Mouse (Mus musculus): ENCODE measurements around the gene Hopx. TPM values are rescaled to one million over a fixed set of nuclear protein-coding genes. Genes with fewer than 3 reads are reported as not detected.

Hopx gene
- polyA plus RNA-seq, 1 experiment, result not detected

DNA sequence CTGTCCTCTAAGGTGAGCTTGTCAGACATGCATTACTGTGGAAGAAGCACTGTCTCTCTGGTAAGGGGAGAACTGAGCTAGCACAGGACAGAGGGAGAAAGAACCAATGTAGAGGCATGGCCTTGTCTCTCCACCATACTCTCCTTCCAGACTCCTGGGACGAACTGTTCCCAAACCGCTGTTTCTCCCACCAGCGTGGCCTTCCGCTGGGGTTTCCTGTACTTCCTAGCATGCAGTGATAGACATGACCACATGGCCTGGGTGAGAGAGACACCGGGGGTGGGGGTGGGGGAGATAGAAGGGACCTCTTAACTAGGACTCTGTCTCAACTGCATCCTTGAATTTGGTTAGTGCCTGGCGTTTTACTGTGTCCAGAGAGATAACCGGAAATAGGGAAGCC is 5.8 kb upstream of the Hopx start:
- TF ChIP-seq GATA1 (IDR thresholded peaks at IDR 0.05; ENCODE audit: low read length), result no peak

DNA sequence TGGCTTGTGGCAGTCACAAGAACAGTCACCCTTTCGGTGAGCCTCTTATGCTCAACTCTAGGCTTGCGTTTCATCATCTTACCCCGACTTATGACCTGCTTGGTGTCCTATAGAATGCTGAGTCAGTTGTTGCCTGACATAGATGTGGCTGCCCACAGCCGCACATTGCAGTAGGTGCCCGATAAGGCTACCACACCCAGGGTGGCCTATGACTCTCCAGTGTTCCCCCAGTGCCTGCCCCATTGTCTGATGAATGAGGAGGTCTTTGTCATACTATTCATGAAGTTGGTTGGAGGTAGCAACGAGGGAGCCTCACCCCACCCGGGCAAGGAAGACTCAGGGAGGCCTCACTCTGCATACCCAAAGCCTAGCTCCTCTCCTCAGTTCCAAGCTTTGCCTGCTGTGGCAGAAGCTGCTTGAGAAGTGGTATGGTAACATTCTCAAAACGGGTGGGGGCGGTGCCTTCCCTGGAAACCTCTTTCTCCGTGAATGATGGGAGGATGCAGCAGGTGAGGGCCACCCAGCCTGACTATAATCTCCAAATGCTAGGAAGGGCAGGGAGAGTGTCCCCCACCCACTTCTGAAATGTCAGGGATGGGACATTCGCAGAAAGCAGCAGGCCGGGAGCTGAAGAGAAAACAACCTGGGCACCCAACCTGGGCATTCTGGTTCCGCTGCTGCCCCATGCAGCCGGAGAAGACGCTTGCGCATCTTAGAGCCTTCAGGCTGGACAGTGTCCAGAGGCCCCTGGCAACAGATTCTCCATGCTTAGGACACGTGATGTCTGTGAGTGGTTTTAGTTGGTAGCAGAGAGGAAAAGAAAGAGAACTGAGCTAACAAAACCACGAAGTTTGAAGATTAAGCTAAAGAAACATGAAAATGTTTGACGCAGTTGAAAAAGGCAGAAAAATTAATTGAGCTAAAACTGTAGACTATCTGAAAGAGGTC is 4.8 kb upstream of the Hopx start:
- no peak for TF ChIP-seq GATA1 (IDR thresholded peaks at IDR 0.05; ENCODE audit: low read length)

DNA sequence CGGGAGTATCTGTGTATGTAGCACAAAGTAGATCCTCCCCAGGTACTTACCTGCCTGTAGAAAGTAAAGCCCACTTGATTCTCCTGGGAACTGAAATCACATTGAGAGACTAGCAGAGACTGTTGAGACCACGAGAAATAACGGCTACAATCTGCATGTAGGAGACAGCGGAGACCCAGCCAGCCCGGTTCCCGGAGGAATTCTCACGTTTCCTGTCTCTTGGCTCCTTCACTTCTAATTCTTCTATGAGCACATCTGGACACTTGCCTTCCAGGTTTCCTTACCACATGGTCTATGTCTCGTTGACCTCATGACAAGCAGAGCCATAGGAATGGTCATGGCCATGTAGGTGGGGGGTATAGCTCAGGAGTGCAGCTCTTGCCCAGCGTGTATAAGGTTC is 811 bp upstream of the Hopx start:
- TF ChIP-seq GATA1 (IDR thresholded peaks at IDR 0.05; ENCODE audit: low read length), result no peak

DNA sequence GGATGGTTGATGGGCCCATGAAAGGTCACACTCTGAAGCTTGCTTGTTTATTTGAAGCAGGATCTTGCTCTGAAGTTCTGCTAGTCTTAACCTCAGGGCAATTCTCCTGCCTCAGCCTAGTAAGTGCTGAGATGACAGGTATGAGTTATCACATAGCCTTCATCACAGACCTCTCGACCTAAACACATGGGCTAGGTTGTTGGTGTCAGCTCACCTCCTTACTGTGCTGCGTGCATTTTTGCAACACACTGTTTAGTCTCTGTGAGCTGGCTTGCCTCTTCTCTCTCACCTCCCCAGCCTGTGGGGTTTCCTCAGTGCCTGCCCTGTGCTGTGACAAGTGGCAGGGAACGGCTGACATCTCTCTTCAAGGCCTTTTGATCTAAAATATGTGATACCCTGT is 1.1 kb downstream of the Hopx start:
- no peak for TF ChIP-seq GATA1 (IDR thresholded peaks at IDR 0.05; ENCODE audit: low read length)

DNA sequence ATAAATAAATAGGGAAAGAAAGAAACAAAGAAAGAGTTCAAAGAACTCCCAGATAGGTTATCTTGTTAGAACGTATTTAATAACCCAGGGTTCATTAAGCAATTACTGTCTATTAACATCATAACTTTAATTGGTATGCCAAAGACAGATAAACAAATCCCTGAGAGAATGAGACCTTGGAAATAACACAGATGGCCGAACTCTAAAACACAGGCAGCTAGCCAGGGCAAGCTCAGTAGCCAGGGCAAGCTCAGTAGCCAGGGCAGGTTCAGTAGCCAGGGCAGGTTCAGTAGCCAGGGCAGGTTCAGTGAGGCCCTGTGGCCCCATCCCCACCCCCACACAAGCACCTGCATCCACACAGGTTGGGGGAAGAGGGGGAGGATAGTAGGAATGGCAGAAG is 2.9 kb downstream of the Hopx start:
- no peak for TF ChIP-seq GATA1 (IDR thresholded peaks at IDR 0.05; ENCODE audit: low read length)

DNA sequence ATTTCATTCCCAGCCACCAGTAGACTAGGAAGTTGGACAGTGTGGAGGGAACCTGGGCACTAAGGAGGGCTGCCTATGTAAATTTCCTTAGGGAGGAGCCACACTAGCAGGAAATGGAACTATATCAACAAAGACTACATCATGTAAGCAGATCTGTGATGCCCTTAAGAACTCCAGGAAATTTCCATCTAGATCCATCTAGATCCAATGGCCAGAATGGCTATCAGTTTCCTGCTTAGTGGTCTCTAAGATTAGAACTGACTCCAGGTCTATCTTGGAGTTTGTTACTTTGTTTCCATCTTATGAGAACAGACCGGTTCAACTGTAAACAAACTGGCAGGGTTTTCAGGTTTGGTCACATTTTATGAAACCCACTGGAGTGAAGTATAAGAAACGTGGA is 5.1 kb downstream of the Hopx start:
- no peak for TF ChIP-seq GATA1 (IDR thresholded peaks at IDR 0.05; ENCODE audit: low read length)

DNA sequence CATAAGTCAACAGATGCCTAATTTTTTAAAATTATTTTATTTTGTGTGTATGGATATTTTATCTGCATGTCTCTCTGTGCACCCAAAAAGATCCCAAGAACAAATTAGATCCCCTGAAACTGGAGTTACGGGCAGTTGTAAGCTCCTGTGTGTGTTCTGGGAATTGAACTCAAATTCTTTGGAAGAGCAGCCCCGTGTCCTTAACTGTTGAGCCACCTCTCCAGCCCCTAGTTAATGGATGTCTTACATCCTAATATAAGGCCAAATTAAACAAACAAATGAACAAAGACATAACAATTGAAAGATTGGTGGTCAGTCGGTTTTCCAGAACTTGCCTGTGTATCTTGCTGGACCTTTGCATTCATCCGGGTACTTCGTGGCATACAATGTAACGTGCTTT is 6.1 kb downstream of the Hopx start:
- TF ChIP-seq GATA1 (IDR thresholded peaks at IDR 0.05; ENCODE audit: low read length), result no peak

DNA sequence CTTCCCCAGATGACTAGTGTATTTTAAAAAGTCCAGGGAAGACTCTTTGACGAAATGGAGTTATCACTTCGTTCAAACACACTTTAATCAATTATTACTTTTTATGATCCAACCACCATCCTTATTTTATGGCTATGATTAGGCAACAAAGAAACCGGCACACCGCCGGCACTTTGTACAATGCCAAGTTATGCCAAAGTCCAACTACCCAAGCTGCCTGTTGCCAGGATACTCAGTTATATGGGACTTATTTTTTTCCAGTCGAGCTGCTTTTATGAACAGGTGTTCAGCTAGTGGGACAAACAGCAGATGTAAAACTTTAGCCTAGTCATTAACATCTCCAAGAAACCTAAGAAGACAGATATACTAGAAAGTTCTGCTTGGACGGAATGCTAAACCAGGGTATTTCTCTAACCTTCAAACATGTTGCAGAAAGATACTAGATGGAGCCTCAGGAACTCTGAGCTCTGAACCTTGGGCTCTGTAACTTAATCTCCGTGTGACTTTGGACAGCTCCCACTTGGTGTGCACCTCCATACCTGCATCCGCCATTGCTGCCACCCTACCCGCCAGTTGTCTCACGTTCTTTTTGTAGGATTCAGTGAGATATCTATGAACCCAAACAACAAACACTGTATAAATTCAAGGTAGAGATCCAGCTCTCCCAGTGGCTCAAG is 7.6 kb downstream of the Hopx start:
- no peak for TF ChIP-seq GATA1 (IDR thresholded peaks at IDR 0.05; ENCODE audit: low read length)

DNA sequence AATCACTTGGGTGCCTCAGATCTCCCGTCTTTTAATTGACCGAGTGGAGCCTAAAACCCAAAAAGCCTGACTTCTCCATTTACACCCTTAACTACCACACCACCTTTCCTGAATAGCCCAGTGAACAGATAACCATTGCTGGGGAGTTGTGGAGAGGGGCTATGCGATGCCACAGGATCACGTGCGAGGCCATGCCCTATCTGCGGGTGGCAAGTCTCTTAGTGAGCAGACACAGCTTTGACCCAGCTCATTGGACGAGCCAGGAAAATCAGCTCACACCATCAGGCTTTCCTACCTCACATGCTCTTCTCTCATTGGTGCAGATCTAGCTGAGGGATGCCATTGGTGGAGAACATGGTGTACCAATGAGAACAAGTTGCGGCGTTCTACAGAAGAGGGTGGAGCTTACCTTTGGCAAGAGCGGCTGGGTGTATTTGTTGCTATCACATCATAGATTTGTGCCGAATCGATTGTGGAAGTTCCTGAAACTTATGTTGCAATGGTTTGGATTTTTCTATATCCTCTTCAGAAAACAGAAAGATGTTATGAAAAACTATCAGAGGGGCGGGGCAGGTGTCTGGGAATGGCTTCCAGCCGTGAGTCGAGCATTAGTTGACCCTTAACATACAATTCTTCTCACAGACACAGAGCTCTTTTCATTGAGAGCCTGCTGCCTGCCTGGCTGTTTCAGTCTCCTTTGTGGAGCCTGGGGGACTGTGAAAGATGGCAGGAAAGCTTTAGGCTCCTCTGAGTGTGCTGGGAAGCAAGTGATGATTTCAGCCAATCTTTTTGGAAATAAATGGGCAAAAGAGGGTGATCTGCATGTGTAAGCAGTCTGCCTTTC is 12.2 kb downstream of the Hopx start:
- no peak for TF ChIP-seq GATA1 (IDR thresholded peaks at IDR 0.05; ENCODE audit: low read length)

DNA sequence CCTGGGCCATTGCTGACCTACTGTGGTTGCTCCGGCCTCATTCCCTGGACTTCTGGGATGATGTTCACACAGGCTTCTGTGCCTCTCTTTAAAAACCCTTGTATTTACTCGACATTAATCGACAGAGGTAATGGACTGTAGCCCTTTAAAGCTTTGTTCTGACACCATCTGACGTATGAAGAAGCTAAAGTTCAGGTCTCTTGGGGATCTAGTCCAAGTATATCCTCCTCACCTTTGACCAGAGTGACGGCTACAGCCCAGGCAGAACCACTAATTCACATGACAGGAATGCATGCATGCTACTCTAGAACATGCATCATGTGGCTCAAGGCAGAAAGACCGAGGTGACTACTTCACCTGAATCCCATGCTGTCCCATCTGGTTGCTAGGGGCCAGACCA is 14.2 kb downstream of the Hopx start:
- TF ChIP-seq GATA1 (IDR thresholded peaks at IDR 0.05; ENCODE audit: low read length), result no peak

DNA sequence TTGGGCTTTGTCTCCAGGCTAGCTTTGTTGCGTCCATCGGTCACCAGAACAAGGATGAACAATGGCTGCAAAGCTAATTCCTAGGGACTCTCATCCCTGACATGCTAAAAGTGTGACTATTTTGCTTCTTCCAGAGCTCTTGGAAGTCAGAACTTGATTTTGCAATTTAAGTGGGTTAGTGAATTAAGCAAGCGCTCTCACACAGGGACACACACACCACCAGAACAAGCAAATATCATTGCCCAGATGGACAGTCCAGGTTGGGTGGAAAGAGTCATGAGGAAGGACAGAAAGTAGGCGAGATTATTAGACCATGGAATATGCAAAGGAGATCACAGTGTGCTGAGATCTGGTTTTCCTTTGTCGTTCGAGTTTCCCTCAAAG is 14.9 kb downstream of the Hopx start:
- no peak for TF ChIP-seq GATA1 (IDR thresholded peaks at IDR 0.05; ENCODE audit: low read length)

DNA sequence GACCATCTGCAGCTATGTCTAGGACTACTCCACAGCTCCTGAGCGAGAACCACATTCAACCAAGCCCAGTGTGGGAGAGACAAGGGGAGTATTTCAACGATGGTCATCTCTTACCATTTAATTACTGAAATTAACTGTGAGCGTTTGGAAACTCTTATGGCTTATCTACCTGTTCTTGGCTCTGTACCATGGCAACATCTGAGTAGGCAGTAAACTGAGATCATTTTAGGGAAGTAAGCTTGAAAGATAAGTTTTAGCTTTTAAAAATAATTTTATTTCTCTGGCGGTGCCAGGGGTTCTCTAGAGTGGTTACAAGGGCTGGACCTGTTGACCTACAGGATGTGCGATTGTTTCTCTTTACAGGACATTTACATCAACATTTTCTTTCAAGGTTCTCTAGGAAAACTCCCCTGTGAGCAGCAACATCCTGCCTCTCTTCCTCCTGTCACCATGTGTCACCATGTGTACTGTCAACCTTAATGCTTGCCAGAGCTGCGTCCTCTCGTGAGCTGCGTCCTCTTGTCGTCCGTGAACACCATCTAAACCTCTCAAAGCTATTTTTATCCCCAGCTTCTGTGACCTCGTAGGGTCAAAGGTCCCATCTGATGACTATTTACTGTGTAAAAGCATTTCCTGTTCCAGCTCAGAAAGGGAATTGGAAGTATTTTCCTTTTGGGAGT is 15.5 kb downstream of the Hopx start:
- TF ChIP-seq GATA1 (IDR thresholded peaks at IDR 0.05; ENCODE audit: low read length), result no peak

DNA sequence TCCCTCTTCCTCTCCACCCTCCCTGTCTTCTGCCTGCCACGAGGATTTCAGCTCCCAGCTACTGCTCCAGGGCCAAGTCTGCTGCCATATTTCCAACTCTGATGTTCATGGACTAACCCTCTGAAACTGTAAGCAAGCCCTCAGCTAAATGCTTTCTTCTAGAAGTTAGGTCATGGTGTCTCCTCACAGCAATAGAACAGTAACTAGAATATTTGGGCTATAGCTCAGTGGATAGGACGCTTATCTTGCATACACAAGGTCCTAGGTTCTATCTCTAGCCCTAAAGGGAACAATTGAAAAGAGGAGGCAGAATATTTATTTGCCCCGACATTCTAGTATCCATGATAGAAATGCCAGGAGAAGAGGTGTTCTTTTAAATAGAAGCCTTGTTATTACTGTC is 16.0 kb downstream of the Hopx start:
- no peak for TF ChIP-seq GATA1 (IDR thresholded peaks at IDR 0.05; ENCODE audit: low read length)

DNA sequence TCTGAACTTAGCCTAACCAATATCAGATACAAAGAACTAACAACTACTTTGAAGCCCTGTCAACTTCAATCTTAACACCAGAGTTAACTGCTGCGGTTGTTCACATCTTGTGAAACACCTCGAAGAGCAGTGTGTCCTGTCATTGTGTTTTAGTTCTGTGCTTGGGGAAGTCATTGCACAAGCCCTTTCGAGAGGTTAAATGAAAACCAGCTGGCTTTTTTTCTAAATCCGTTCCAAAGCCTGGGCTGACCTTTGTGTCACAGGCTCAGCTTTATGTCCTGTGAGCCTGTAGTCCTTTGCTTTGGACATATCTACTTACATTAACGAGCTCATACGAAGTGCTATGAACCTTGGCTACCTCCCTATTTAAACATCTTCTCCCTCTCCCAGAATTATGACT is 17.2 kb downstream of the Hopx start:
- TF ChIP-seq GATA1 (IDR thresholded peaks at IDR 0.05; ENCODE audit: low read length), result no peak

Data from G1E-ER4 (cell line).